Mouse (Mus musculus) T-helper 17 cell (primary cell): ENCODE measurements around the gene Olfr259.

Experiments
- in situ Hi-C, 2 experiments: fragments of 300-600 bp; cut with MboI, MseI; formaldehyde crosslinking; loops; 1 replicate in 1 of 2; 2 replicates in 1 of 2; pipeline ENCODE4 v1.15.1; 2025; ENCODE audit warnings: high pct_unique_total_duplicates in 2 of 2

Gene Olfr259

GRCm38 (mm10) chr2:87114467-87114866 lies at the start of gene Olfr259:
Olfr259 (minus strand) TSS chr2:87114567.
- in situ Hi-C loops: loop anchor here in 1 of 2 experiments (10.0 kb wide), 1 partner anchor 530 kb away; the partner anchor contains the start of gene Olfr1133

GRCm38 (mm10) chr2:87152524-87152923 lies 38.2 kb upstream of the Olfr259 start, which contains the start of gene Olfr1111:
Olfr1111 (minus strand) TSS chr2:87152624.
- in situ Hi-C loops: no loop called here

GRCm38 (mm10) chr2:87140200-87140599 lies 25.8 kb upstream of the Olfr259 start, which contains the start of gene Olfr1110:
Olfr1110 (minus strand) TSS chr2:87140300.
- in situ Hi-C loops: no loop called here

GRCm38 (mm10) chr2:87095908-87096307 lies 18.5 kb downstream of the Olfr259 start, which contains the start of gene Olfr1109:
Olfr1109 (minus strand) TSS chr2:87096008.
- in situ Hi-C loops: no loop called here

GRCm38 (mm10) chr2:87075717-87076116 lies 38.6 kb downstream of the Olfr259 start, which contains the start of gene Olfr1107:
Olfr1107 (minus strand) TSS chr2:87075817.
- in situ Hi-C loops: no loop called here
